Comparison of ENCODE assay signal across 23 mouse cellular contexts in genomic region chr10:28083183-28083582, GRCm38 (mm10). TPM values are rescaled to one million over a fixed set of nuclear protein-coding genes. Genes with fewer than 3 reads are reported as not detected.
"Had no signal": no experiment of that assay in that cellular context is flagged by ENCODE, and none has a peak within 500 bp of the region (broad histone marks: within the 10 kb centered on the region; RNA-seq: fewer than 3 reads in every experiment).

No protein-coding gene starts in this region.

- H3K9me3 ChIP-seq: liver, embryonic 13.5 days; liver, embryonic 15.5 days; lung, embryonic 15.5 days; megakaryocyte, embryonic 14.5 days; neural tube, embryonic 13.5 days; neural tube, embryonic 15.5 days had no signal

- H3K27ac ChIP-seq: liver, embryonic 13.5 days; liver, embryonic 15.5 days; lung, embryonic 15.5 days; macrophage; neural tube, embryonic 13.5 days; neural tube, embryonic 15.5 days had no signal

- DNase-seq: liver, embryonic 13.5 days; liver, postnatal 0 days; lung, postnatal 14 days; lung, postnatal 36 days; midbrain, embryonic 14.5 days; retina, postnatal 1 day; right cerebral cortex, adult 18-20 months; right cerebral cortex, postnatal 25 days; right cerebral cortex, postnatal 4 days; spleen, adult 18-20 months; thymus, adult 18-20 months; thymus, postnatal 14 days; thymus, postnatal 36 days had no signal

- H3K4me1 ChIP-seq: liver, embryonic 13.5 days; liver, embryonic 15.5 days; megakaryocyte, embryonic 14.5 days had no signal

- H3K36me3 ChIP-seq: liver, embryonic 13.5 days; liver, embryonic 15.5 days; lung, embryonic 15.5 days; neural tube, embryonic 13.5 days; neural tube, embryonic 15.5 days had no signal

- H3K4me2 ChIP-seq: liver, embryonic 13.5 days; liver, embryonic 15.5 days; lung, embryonic 15.5 days; midbrain, embryonic 11.5 days; neural tube, embryonic 13.5 days; neural tube, embryonic 15.5 days had no signal

- H3K4me3 ChIP-seq: liver, embryonic 13.5 days; liver, embryonic 15.5 days; lung, embryonic 15.5 days; megakaryocyte, embryonic 14.5 days; neural tube, embryonic 13.5 days; neural tube, embryonic 15.5 days had no signal

- H3K27me3 ChIP-seq: liver, embryonic 13.5 days; liver, embryonic 15.5 days; lung, embryonic 15.5 days; megakaryocyte, embryonic 14.5 days; neural tube, embryonic 13.5 days; neural tube, embryonic 15.5 days had no signal

- H3K9ac ChIP-seq: liver, embryonic 13.5 days; liver, embryonic 15.5 days; liver, postnatal 0 days; lung, embryonic 15.5 days; neural tube, embryonic 13.5 days; neural tube, embryonic 15.5 days had no signal

- ATAC-seq: liver, postnatal 0 days; lung, postnatal 0 days; midbrain, embryonic 16.5 days had no signal

RNA-seq across cellular contexts. Expression of gene Ptprk, which starts 8.6 kb away (rescaled TPM):
- total RNA-seq: monocyte, adult 5-6 weeks had no signal
- polyA plus RNA-seq: macrophage had no signal
